ENCODE assay signal across 23 mouse cellular contexts in the genomic region with DNA sequence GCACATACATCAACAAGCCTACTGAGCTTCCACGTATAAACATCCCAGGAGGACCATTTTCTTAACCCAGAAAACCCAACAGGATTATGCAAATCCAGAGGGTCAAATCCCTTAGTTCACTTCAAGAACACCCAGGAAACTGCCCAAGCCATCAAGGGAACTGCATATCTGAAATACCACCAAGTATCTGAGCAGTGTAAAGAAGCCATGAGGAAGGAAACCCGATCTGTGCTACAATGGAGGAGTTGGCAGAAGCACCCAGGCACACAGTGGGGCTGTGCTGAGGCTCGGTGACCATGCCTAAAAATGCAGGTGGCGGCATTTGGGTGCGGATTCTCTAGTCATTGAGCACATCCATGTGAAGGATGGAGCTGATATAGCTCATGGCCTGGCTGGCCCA.
"Had no signal": no experiment of that assay in that cellular context is flagged by ENCODE, and none has a peak within 500 bp of the region (broad histone marks: within the 10 kb centered on the region; RNA-seq: fewer than 3 reads in every experiment).

No protein-coding gene starts in this region.

- DNase-seq: gastrocnemius, adult 2 months; gastrocnemius, postnatal 10 days; gastrocnemius, postnatal 25 days; heart, adult 2 months; heart, postnatal 10 days; heart, postnatal 4 days; kidney, adult 18-20 months; kidney, adult 8-10 months; kidney, postnatal 10 days; kidney, postnatal 25 days; kidney, postnatal 4 days had no signal

- H3K9me3 ChIP-seq: hindbrain, embryonic 10.5 days; hindbrain, embryonic 12.5 days; intestine, embryonic 15.5 days; limb, embryonic 10.5 days; limb, embryonic 12.5 days had no signal

- H3K27ac ChIP-seq: gastrocnemius, adult 2 months; heart, adult 2 months; hindbrain, embryonic 10.5 days; hindbrain, embryonic 12.5 days; hindbrain, embryonic 14.5 days; intestine, embryonic 15.5 days; layer of hippocampus, adult 2 months; left cerebral cortex, adult 2 months; limb, embryonic 10.5 days; limb, embryonic 12.5 days had no signal

- H3K9ac ChIP-seq: hindbrain, embryonic 12.5 days; hindbrain, embryonic 14.5 days; intestine, embryonic 15.5 days; limb, embryonic 12.5 days had no signal

- ATAC-seq: hindbrain, embryonic 16.5 days; inflammation-experienced regulatory T-cells, adult 6 months; intestine, embryonic 15.5 days; intestine, postnatal 0 days had no signal

- H3K4me2 ChIP-seq: heart, embryonic 11.5 days; hindbrain, embryonic 12.5 days; hindbrain, embryonic 14.5 days; intestine, embryonic 15.5 days; limb, embryonic 12.5 days had no signal

- H3K36me3 ChIP-seq: hindbrain, embryonic 10.5 days; hindbrain, embryonic 12.5 days; intestine, embryonic 15.5 days; limb, embryonic 10.5 days; limb, embryonic 12.5 days had no signal

- H3K27me3 ChIP-seq: hindbrain, embryonic 12.5 days; intestine, embryonic 15.5 days; limb, embryonic 12.5 days had no signal

- H3K4me3 ChIP-seq: gastrocnemius, adult 2 months; heart, adult 2 months; hindbrain, embryonic 10.5 days; hindbrain, embryonic 12.5 days; intestine, embryonic 15.5 days; layer of hippocampus, adult 2 months; left cerebral cortex, adult 2 months; limb, embryonic 10.5 days; limb, embryonic 12.5 days had no signal
